Mouse (Mus musculus) frontal cortex, postnatal 14 days (tissue): ENCODE results near the gene Bmp6.
A peak's percentile ranks its signal among the peaks of the same experiment; 100 is the strongest.

ENCODE experiments used
- DNase-seq, 2 experiments: peaks; one replicate each; pipeline ENCODE4 v3.0.0; 2022; ENCODE audit warnings: low spot score in 2 of 2

Gene Bmp6

GRCm38 (mm10) chr13:38344713-38345430, at the start of gene Bmp6:
Bmp6 (plus strand) TSS chr13:38345107.
- DNase-seq = peak; percentile 64 to 66

GRCm38 (mm10) chr13:38296166-38296565, 48.7 kb upstream of the Bmp6 start:
- no peak for DNase-seq

GRCm38 (mm10) chr13:38296601-38297000, 48.3 kb upstream of the Bmp6 start:
- DNase-seq = no peak

- no peak for DNase-seq
Measured at GRCm38 (mm10) chr13:38311125-38311524, 33.8 kb upstream of the Bmp6 start.

GRCm38 (mm10) chr13:38312357-38313040, 32.4 kb upstream of the Bmp6 start:
- no peak for DNase-seq

- DNase-seq = no peak
Measured at GRCm38 (mm10) chr13:38314590-38314989, 30.3 kb upstream of the Bmp6 start.

GRCm38 (mm10) chr13:38318418-38318817, 26.5 kb upstream of the Bmp6 start:
- no peak for DNase-seq

- no peak for DNase-seq
Measured at GRCm38 (mm10) chr13:38320354-38320753, 24.6 kb upstream of the Bmp6 start.

- DNase-seq = no peak
Measured at GRCm38 (mm10) chr13:38324452-38324851, 20.5 kb upstream of the Bmp6 start.

GRCm38 (mm10) chr13:38327377-38327776, 17.5 kb upstream of the Bmp6 start:
- DNase-seq = no peak

GRCm38 (mm10) chr13:38333496-38333895, 11.4 kb upstream of the Bmp6 start:
- DNase-seq = no peak

GRCm38 (mm10) chr13:38342598-38342997, 2.3 kb upstream of the Bmp6 start:
- no peak for DNase-seq

GRCm38 (mm10) chr13:38343202-38343601, 1.7 kb upstream of the Bmp6 start:
- DNase-seq = no peak

- no peak for DNase-seq
Measured at GRCm38 (mm10) chr13:38345431-38345820, 519 bp downstream of the Bmp6 start.

GRCm38 (mm10) chr13:38346096-38346915, 1.4 kb downstream of the Bmp6 start:
- DNase-seq = no peak

GRCm38 (mm10) chr13:38347021-38347774, 2.3 kb downstream of the Bmp6 start:
- no peak for DNase-seq

- no peak for DNase-seq
Measured at GRCm38 (mm10) chr13:38347775-38348135, 2.8 kb downstream of the Bmp6 start.

- no peak for DNase-seq
Measured at GRCm38 (mm10) chr13:38349046-38349445, 4.1 kb downstream of the Bmp6 start.

GRCm38 (mm10) chr13:38349818-38350217, 4.9 kb downstream of the Bmp6 start:
- DNase-seq = no peak

GRCm38 (mm10) chr13:38351996-38352395, 7.1 kb downstream of the Bmp6 start:
- no peak for DNase-seq

GRCm38 (mm10) chr13:38352986-38353385, 8.1 kb downstream of the Bmp6 start:
- no peak for DNase-seq
